Mouse (Mus musculus) testis, adult 2 months (tissue): ENCODE measurements around the gene Itih1.

ENCODE experiments used
- CTCF ChIP-seq: fragments of 200-500 bp; IDR thresholded peaks from 2 replicates; pipeline ENCODE4 v1.5.1; 2012; ENCODE audit warnings: low read depth, mild to moderate bottlenecking, inconsistent platforms, low read length, moderate library complexity; ENCODE audit not compliant: control insufficient read depth, insufficient read depth, insufficient replicate concordance
- POLR2A ChIP-seq: fragments of 200-500 bp; IDR thresholded peaks from 2 replicates; pipeline ENCODE4 v1.6.1; 2012; ENCODE audit warnings: low read depth, mild to moderate bottlenecking, inconsistent platforms, low read length, moderate library complexity; ENCODE audit not compliant: control insufficient read depth

- TF ChIP-seq CTCF (no peak), POLR2A (no peak)
Measured at GRCm38 (mm10) chr14:30913404-30913803, 29.7 kb downstream of the Itih1 start.
